Mouse (Mus musculus): ENCODE results near the gene Zfp607b. TPM values are rescaled to one million over a fixed set of nuclear protein-coding genes. Genes with fewer than 3 reads are reported as not detected.
A peak's percentile ranks its signal among the peaks of the same experiment; 100 is the strongest.

Gene Zfp607b
- polyA plus RNA-seq (2015; fragmentation: Nextera tagmentation; extraction: Ambion mirVana) = 1.9 and 2.0 TPM in 2 replicates

- no peaks in the 10 kb centered on the region for H3K27me3 ChIP-seq (ENCODE audit: control insufficient read depth, insufficient read depth, low read length)
- peak within 1 kb of the TSS; percentile 70 for H3K4me2 ChIP-seq (replicated peaks; ENCODE audit: low read depth)
- no peaks in the 10 kb centered on the region for H3K4me1 ChIP-seq (replicated peaks; ENCODE audit: control insufficient read depth, insufficient read depth)
- no peaks in the 10 kb centered on the region for H3K9me3 ChIP-seq (ENCODE audit: control insufficient read depth, low read length)
- peak within 1 kb of the TSS; percentile 63 for H3K9ac ChIP-seq (ENCODE audit: low read length)
- ATAC-seq (ENCODE audit: low FRiP score, low TSS enrichment) (peak; percentile 99), DNase-seq (ENCODE audit: low spot score) (peak; percentile 93)
- peak within 1 kb of the TSS; percentile 43 for H3K4me3 ChIP-seq (ENCODE audit: low read depth, low read length)
- WGBS = under 1% methylated on average over 19 of the region's 19 CpGs
- H3K27ac ChIP-seq (replicated peaks) = peak within 1 kb of the TSS; percentile 65; the same call in 1 of the 2 replicates
- TF ChIP-seq EP300 (optimal IDR thresholded peaks at IDR 0.05) (no peak), CTCF (IDR thresholded peaks at IDR 0.05; ENCODE audit: low read depth) (0 out of 2 replicates have a peak, but pooled peaks have one; percentile 8)
- no peaks in the 10 kb centered on the region for H3K36me3 ChIP-seq (ENCODE audit: control insufficient read depth, insufficient read depth, low read length)
Measured at GRCm38 (mm10) chr7:27688815-27689612, at the start of gene Zfp607b. Zfp607b (plus strand) TSS chr7:27689340.

GRCm38 (mm10) chr7:27644471-27644870 lies 44.7 kb upstream of the Zfp607b start:
- no peak for ATAC-seq (ENCODE audit: low FRiP score, low TSS enrichment)
- TF ChIP-seq CTCF (IDR thresholded peaks at IDR 0.05; ENCODE audit: low read depth) = peak; percentile 45
- TF ChIP-seq EP300 (optimal IDR thresholded peaks at IDR 0.05) = no peak
- H3K36me3 ChIP-seq (ENCODE audit: control insufficient read depth, insufficient read depth, low read length) = no peaks in the 10 kb centered on the region
- no peak overlapping the region for H3K4me3 ChIP-seq (ENCODE audit: low read depth, low read length)
- H3K27ac ChIP-seq (replicated peaks) = no peak overlapping the region
- no peak for DNase-seq (ENCODE audit: low spot score)
- H3K9ac ChIP-seq (ENCODE audit: low read length) = no peak overlapping the region
- H3K4me1 ChIP-seq (replicated peaks; ENCODE audit: control insufficient read depth, insufficient read depth) = no peaks in the 10 kb centered on the region
- WGBS = 57% methylated on average over 1 of the region's 1 CpGs
- no peaks in the 10 kb centered on the region for H3K9me3 ChIP-seq (ENCODE audit: control insufficient read depth, low read length)
- H3K4me2 ChIP-seq (replicated peaks; ENCODE audit: low read depth) = no peak overlapping the region
- H3K27me3 ChIP-seq (ENCODE audit: control insufficient read depth, insufficient read depth, low read length) = no peaks in the 10 kb centered on the region

- no peaks in the 10 kb centered on the region for H3K36me3 ChIP-seq (ENCODE audit: control insufficient read depth, insufficient read depth, low read length)
- ATAC-seq (ENCODE audit: low FRiP score, low TSS enrichment) (no peak), DNase-seq (ENCODE audit: low spot score) (no peak)
- no peak overlapping the region for H3K27ac ChIP-seq (replicated peaks)
- H3K4me3 ChIP-seq (ENCODE audit: low read depth, low read length) = no peak overlapping the region
- 83% methylated on average over 7 of the region's 7 CpGs for WGBS
- H3K9ac ChIP-seq (ENCODE audit: low read length) = no peak overlapping the region
- H3K27me3 ChIP-seq (ENCODE audit: control insufficient read depth, insufficient read depth, low read length) = no peaks in the 10 kb centered on the region
- H3K4me2 ChIP-seq (replicated peaks; ENCODE audit: low read depth) = no peak overlapping the region
- no peaks in the 10 kb centered on the region for H3K4me1 ChIP-seq (replicated peaks; ENCODE audit: control insufficient read depth, insufficient read depth)
- H3K9me3 ChIP-seq (ENCODE audit: control insufficient read depth, low read length) = no peaks in the 10 kb centered on the region
- TF ChIP-seq EP300 (optimal IDR thresholded peaks at IDR 0.05) (no peak), CTCF (IDR thresholded peaks at IDR 0.05; ENCODE audit: low read depth) (no peak)
Measured at GRCm38 (mm10) chr7:27646516-27646915, 42.6 kb upstream of the Zfp607b start.

GRCm38 (mm10) chr7:27647281-27648002 lies 41.7 kb upstream of the Zfp607b start:
- H3K4me2 ChIP-seq (replicated peaks; ENCODE audit: low read depth) = no peak overlapping the region
- no peak overlapping the region for H3K4me3 ChIP-seq (ENCODE audit: low read depth, low read length)
- DNase-seq (ENCODE audit: low spot score) = no peak
- 75% methylated on average over 6 of the region's 6 CpGs for WGBS
- TF ChIP-seq EP300 (optimal IDR thresholded peaks at IDR 0.05) (no peak), CTCF (IDR thresholded peaks at IDR 0.05; ENCODE audit: low read depth) (no peak)
- no peaks in the 10 kb centered on the region for H3K27me3 ChIP-seq (ENCODE audit: control insufficient read depth, insufficient read depth, low read length)
- H3K9ac ChIP-seq (ENCODE audit: low read length) = no peak overlapping the region
- H3K4me1 ChIP-seq (replicated peaks; ENCODE audit: control insufficient read depth, insufficient read depth) = no peaks in the 10 kb centered on the region
- H3K27ac ChIP-seq (replicated peaks) = no peak overlapping the region
- no peaks in the 10 kb centered on the region for H3K36me3 ChIP-seq (ENCODE audit: control insufficient read depth, insufficient read depth, low read length)
- no peaks in the 10 kb centered on the region for H3K9me3 ChIP-seq (ENCODE audit: control insufficient read depth, low read length)
- ATAC-seq (ENCODE audit: low FRiP score, low TSS enrichment) = no peak

GRCm38 (mm10) chr7:27649723-27650122 lies 39.4 kb upstream of the Zfp607b start:
- 89% methylated on average over 11 of the region's 11 CpGs for WGBS
- Histone ChIP-seq H3K4me2 (replicated peaks; ENCODE audit: low read depth) (no peak overlapping the region), H3K9ac (ENCODE audit: low read length) (no peak overlapping the region), H3K4me3 (ENCODE audit: low read depth, low read length) (no peak overlapping the region), H3K27me3 (ENCODE audit: control insufficient read depth, insufficient read depth, low read length) (peaks cover 6% of the 10 kb centered on the region; the same call in 1 of the 2 replicates), H3K27ac (replicated peaks) (no peak overlapping the region), H3K4me1 (replicated peaks; ENCODE audit: control insufficient read depth, insufficient read depth) (no peaks in the 10 kb centered on the region), H3K9me3 (ENCODE audit: control insufficient read depth, low read length) (no peaks in the 10 kb centered on the region), H3K36me3 (ENCODE audit: control insufficient read depth, insufficient read depth, low read length) (no peaks in the 10 kb centered on the region)
- ATAC-seq (ENCODE audit: low FRiP score, low TSS enrichment) (no peak), DNase-seq (ENCODE audit: low spot score) (no peak)
- TF ChIP-seq EP300 (optimal IDR thresholded peaks at IDR 0.05) = no peak
- no peak for TF ChIP-seq CTCF (IDR thresholded peaks at IDR 0.05; ENCODE audit: low read depth)
